Mouse (Mus musculus) myocyte (in vitro differentiated cells): Measurements from ENCODE around the gene Kiss1r. TPM values are rescaled to one million over a fixed set of nuclear protein-coding genes. Genes with fewer than 3 reads are reported as not detected.

ENCODE experiments used
- H3K27me3 ChIP-seq: one replicate; pipeline ENCODE4 v1.6.1; 2011; ENCODE audit not compliant: control insufficient read depth, insufficient read depth, insufficient read length
- H3K36me3 ChIP-seq: one replicate; pipeline ENCODE4 v1.6.1; 2011; ENCODE audit not compliant: control insufficient read depth, insufficient read depth
- H3K4me2 ChIP-seq: one replicate; pipeline ENCODE4 v1.6.1; 2011; ENCODE audit warnings: low read depth, control low read depth
- H3K4me3 ChIP-seq: one replicate; pipeline ENCODE4 v1.5.1; 2011; ENCODE audit warnings: mild to moderate bottlenecking, control low read depth, moderate library complexity
- H3K79me2 ChIP-seq: one replicate; pipeline ENCODE4 v1.6.1; 2011; ENCODE audit not compliant: control insufficient read depth, insufficient read depth
- H3ac ChIP-seq: one replicate; pipeline ENCODE4 v1.6.1; 2011; ENCODE audit not compliant: control insufficient read depth, insufficient read length
- CEBPB ChIP-seq: IDR thresholded peaks from 2 replicates; pipeline ENCODE4 v1.6.1; 2011; ENCODE audit warnings: mild to moderate bottlenecking, moderate library complexity; ENCODE audit not compliant: poor library complexity, insufficient read depth, severe bottlenecking
- E2F4 ChIP-seq: IDR thresholded peaks from one replicate; pipeline ENCODE4 v1.6.1; 2011; ENCODE audit warnings: mild to moderate bottlenecking, control low read depth, moderate library complexity; ENCODE audit not compliant: insufficient read depth
- MAX ChIP-seq: IDR thresholded peaks from one replicate; pipeline ENCODE4 v1.6.1; 2011; ENCODE audit warnings: low read depth, mild to moderate bottlenecking, control low read depth
- MYOD1 ChIP-seq, 3 experiments: IDR thresholded peaks; one replicate each; pipeline ENCODE4 v1.6.1; 2011; ENCODE audit warnings: control low read depth in 2 of 3, low read depth in 2 of 3, mild to moderate bottlenecking in 2 of 3, moderate library complexity in 1 of 3; ENCODE audit not compliant: insufficient read length in 2 of 3, control insufficient read depth in 1 of 3
- MYOG ChIP-seq, 3 experiments: IDR thresholded peaks; one replicate each; pipeline ENCODE4 v1.6.1; 2011; ENCODE audit warnings: control low read depth in 2 of 3, low read depth in 2 of 3, mild to moderate bottlenecking in 2 of 3; ENCODE audit not compliant: insufficient read length in 2 of 3, control insufficient read depth in 1 of 3, insufficient read depth in 1 of 3
- POLR2A ChIP-seq: IDR thresholded peaks from one replicate; pipeline ENCODE4 v1.6.1; 2011; ENCODE audit warnings: low read depth, mild to moderate bottlenecking, control low read depth, moderate library complexity; ENCODE audit not compliant: insufficient read length
- POLR2AphosphoS2 ChIP-seq: IDR thresholded peaks from one replicate; pipeline ENCODE4 v1.6.1; 2011; ENCODE audit warnings: low read depth, control low read depth; ENCODE audit not compliant: insufficient read length
- REST ChIP-seq: IDR thresholded peaks from one replicate; pipeline ENCODE4 v1.6.1; 2011; ENCODE audit warnings: mild to moderate bottlenecking, control low read depth, moderate library complexity; ENCODE audit not compliant: insufficient read depth, insufficient read length
- SRF ChIP-seq: IDR thresholded peaks from one replicate; pipeline ENCODE4 v1.6.1; 2011; ENCODE audit warnings: low read depth; ENCODE audit not compliant: control insufficient read depth, insufficient read length
- TCF12 ChIP-seq: IDR thresholded peaks from one replicate; pipeline ENCODE4 v1.6.1; 2011; ENCODE audit warnings: mild to moderate bottlenecking, control low read depth; ENCODE audit not compliant: poor library complexity, insufficient read depth, severe bottlenecking
- TCF3 ChIP-seq: IDR thresholded peaks from one replicate; pipeline ENCODE4 v1.6.1; 2011; ENCODE audit warnings: low read depth, control low read depth; ENCODE audit not compliant: insufficient read length
- USF1 ChIP-seq: IDR thresholded peaks from one replicate; pipeline ENCODE4 v1.6.1; 2011; ENCODE audit warnings: low read depth, mild to moderate bottlenecking, control low read depth, moderate library complexity
- polyA plus RNA-seq: library from polyadenylated mRNA; unstranded; fragments of >200 nt; fragmentation: generic; extraction: Trizol; gene quantifications from one replicate; pipeline ENCODE4 v1.2.1, GENCODE M21; 2012; ENCODE audit warnings: missing spikeins

Gene Kiss1r
- polyA plus RNA-seq, 1 experiment: 0.59 TPM

DNA sequence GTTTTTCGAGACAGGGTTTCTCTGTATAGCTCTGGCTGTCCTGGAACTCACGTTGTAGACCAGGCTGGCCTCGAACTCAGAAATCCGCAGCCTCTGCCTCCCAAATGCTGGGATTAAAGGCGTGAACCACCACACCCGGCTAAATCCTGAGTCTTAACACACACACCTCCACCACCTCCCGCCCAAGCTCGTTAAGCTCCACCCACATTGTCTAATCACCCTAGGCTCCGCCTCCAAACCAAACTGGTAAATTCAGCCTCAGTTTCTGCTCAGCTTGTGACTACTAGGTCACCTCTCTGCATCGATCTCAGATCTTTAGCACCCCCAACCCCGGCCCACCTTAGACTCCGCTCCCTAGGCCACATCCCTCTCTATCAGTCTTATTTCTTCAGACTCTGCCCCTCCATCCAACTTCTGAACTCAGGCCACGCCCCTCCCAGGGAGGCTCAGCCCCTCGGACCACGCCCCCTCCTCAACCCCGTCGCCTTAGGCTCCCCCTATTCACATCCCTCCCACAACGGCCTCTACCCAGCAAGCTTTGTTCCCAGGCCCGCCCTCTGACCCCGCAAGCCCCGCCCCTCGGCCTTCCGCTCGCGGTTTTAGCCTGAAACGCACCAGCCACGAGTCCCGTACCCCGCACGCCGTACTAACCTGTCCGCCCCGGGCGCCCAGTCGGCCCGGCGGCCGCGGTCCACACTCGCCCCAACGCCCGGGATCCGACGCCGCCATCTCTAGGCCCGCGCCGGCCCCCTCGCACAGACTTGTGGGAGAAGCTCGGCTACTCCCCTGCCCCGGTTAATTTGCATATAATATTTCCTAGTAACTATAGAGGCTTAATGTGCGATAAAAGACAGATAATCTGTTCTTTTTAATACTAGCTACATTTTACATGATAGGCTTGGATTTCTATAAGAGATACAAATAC lies 8.3 kb upstream of the Kiss1r start, which contains the start of gene Med16:
Gene Med16 (minus strand): TSS at position 757 of the 925 bp plus-strand sequence.
- H3K79me2 ChIP-seq: no peaks in the 10 kb centered on the region
- H3K4me3 ChIP-seq: peak within 1 kb of the TSS; percentile 30
- H3K4me2 ChIP-seq: peak within 1 kb of the TSS; percentile 69
- no peaks in the 10 kb centered on the region for H3K27me3 ChIP-seq
- H3K36me3 ChIP-seq: peaks cover 4% of the 10 kb centered on the region
- H3ac ChIP-seq: peak within 1 kb of the TSS; percentile 67
- TF ChIP-seq MAX: no peak
- no peak for TF ChIP-seq MYOG (IDR thresholded peaks at IDR 0.05; ENCODE audit: control insufficient read depth in 1 of 3, insufficient read depth in 1 of 3, insufficient read length in 2 of 3, low read depth in 2 of 3)
- TF ChIP-seq POLR2A: peak; percentile 36
- no peak for TF ChIP-seq REST
- peak; percentile 35 for TF ChIP-seq SRF
- no peak for TF ChIP-seq TCF3
- no peak for TF ChIP-seq POLR2AphosphoS2
- no peak for TF ChIP-seq TCF12
- TF ChIP-seq MYOD1 (IDR thresholded peaks at IDR 0.05; ENCODE audit: control insufficient read depth in 1 of 3, insufficient read length in 2 of 3, low read depth in 2 of 3): no peak
- TF ChIP-seq USF1: no peak
- TF ChIP-seq E2F4: no peak
- TF ChIP-seq CEBPB: no peak

DNA sequence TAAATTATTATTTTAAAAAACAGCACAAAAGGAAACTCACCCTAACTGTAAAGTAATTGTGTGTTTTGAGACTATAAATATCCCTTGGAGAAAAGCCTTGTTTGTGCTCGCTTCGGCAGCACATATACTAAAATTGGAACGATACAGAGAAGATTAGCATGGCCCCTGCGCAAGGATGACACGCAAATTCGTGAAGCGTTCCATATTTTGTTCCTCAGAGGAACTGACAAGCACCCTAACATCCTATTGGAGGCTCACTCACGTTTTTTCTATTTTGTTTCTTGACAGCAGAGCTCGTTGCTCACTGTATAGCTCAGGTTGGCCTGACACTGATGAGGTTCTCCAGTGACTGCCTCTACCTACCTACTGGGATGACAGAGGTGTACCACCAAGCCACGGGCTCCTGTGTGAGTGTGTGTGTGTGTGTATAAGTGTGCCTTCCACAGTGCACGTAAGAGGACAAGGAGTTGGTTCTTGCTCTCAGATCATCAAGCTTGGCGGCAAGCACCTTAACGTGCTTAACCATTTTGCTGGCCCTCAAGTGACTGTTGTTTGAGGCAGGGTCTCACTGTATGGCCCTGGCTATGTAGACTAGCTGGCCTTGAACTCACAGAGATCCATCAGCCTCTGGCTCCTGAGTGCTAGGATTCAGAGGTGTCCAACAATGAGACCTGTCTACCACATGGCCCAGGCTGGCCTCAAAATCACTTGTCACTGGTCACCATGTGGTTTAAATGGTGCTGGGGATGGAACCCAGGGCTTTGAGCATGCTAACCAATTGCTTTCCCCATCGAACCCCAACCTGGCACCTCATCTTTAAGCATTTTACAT lies 7.5 kb upstream of the Kiss1r start:
- peak overlapping the region; percentile 30 for H3K4me3 ChIP-seq
- peak overlapping the region; percentile 67 for H3ac ChIP-seq
- H3K79me2 ChIP-seq: no peaks in the 10 kb centered on the region
- peak overlapping the region; percentile 5 for H3K4me2 ChIP-seq
- no peaks in the 10 kb centered on the region for H3K27me3 ChIP-seq
- peaks cover 4% of the 10 kb centered on the region for H3K36me3 ChIP-seq
- no peak for TF ChIP-seq SRF
- TF ChIP-seq MYOD1 (IDR thresholded peaks at IDR 0.05; ENCODE audit: control insufficient read depth in 1 of 3, insufficient read length in 2 of 3, low read depth in 2 of 3): no peak
- no peak for TF ChIP-seq MYOG (IDR thresholded peaks at IDR 0.05; ENCODE audit: control insufficient read depth in 1 of 3, insufficient read depth in 1 of 3, insufficient read length in 2 of 3, low read depth in 2 of 3)
- TF ChIP-seq REST: no peak
- peak; percentile 24 for TF ChIP-seq POLR2AphosphoS2
- no peak for TF ChIP-seq CEBPB
- no peak for TF ChIP-seq MAX
- TF ChIP-seq TCF12: no peak

DNA sequence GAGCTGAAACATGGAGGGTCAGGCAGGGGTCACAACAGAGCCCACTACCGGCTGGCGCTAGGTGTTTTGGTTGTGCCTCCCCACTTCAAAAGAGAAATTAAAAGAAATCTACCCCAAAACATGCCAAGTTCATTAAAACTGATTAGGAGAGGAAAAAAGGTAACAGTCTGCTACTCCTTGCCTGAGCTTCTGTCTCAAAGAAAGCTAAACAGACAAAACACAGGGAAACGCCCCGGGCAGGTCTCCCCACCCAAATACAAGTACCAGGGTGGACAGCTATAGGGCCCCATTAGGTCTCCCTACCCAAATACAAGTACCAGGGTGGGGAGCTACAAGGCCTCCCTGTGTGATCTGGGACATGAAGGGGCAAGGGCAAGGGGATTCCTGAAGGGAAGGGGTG lies 6.2 kb upstream of the Kiss1r start, which contains the start of gene Gm26602:
Gene Gm26602 (plus strand): TSS at position 301 of the 400 bp plus-strand sequence.
- TF ChIP-seq POLR2AphosphoS2: no peak
- no peak for TF ChIP-seq TCF3
- no peak for TF ChIP-seq E2F4
- TF ChIP-seq MYOG (IDR thresholded peaks at IDR 0.05; ENCODE audit: control insufficient read depth in 1 of 3, insufficient read depth in 1 of 3, insufficient read length in 2 of 3, low read depth in 2 of 3): no peak
- TF ChIP-seq CEBPB: no peak
- TF ChIP-seq USF1: no peak
- TF ChIP-seq TCF12: no peak
- TF ChIP-seq MYOD1 (IDR thresholded peaks at IDR 0.05; ENCODE audit: control insufficient read depth in 1 of 3, insufficient read length in 2 of 3, low read depth in 2 of 3): no peak
- no peak for TF ChIP-seq SRF
- no peak for TF ChIP-seq POLR2A
- TF ChIP-seq REST: no peak
- TF ChIP-seq MAX: no peak
- H3K27me3 ChIP-seq: no peaks in the 10 kb centered on the region
- peaks cover 5% of the 10 kb centered on the region for H3K79me2 ChIP-seq
- H3K36me3 ChIP-seq: no peaks in the 10 kb centered on the region
- H3ac ChIP-seq: no peak within 1 kb of the TSS
- H3K4me3 ChIP-seq: no peak within 1 kb of the TSS
- H3K4me2 ChIP-seq: no peak within 1 kb of the TSS

DNA sequence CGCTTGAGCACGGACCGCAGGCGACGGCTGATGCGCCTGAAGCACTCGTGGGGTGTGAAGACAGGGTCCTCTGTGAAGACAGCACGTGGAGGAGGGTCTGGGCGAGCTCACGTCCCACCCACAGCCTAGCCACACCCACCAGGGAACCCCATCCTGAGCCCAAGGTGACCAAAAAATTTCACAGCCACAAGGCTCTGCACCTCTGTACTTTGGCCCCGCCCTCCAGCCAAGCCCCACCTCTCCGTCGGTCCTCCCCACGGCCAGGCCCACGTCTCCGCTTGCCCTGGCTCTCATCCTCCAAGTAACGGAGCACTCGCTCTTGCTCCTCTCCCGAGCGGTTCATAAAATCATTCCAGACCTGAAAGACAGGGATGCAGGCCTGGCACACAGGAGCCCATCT lies 4.4 kb upstream of the Kiss1r start:
- no peak overlapping the region for H3K4me3 ChIP-seq
- TF ChIP-seq MAX (no peak), MYOD1 (IDR thresholded peaks at IDR 0.05; ENCODE audit: control insufficient read depth in 1 of 3, insufficient read length in 2 of 3, low read depth in 2 of 3) (no peak), E2F4 (no peak)
- H3ac ChIP-seq: no peak overlapping the region
- no peak overlapping the region for H3K4me2 ChIP-seq
- no peaks in the 10 kb centered on the region for H3K36me3 ChIP-seq
- H3K27me3 ChIP-seq: no peaks in the 10 kb centered on the region
- peaks cover 16% of the 10 kb centered on the region for H3K79me2 ChIP-seq
